Mouse (Mus musculus) heart, adult 2 months (tissue): ENCODE measurements at regions not wholly inside any gene's neighbourhood (a gene's known extent, or its start where the extent isn't known, plus 50 kb on each side); places are given as distances from the start of the nearest gene placed in this dataset.

Experiments
- DNase-seq, 2 experiments: peaks; one replicate each; pipeline ENCODE4 v3.0.0; 2021
- H3K27ac ChIP-seq: fragments of 200-600 bp; 2 replicates; pipeline ENCODE4 v1.8.1; 2022
- H3K27me3 ChIP-seq: fragments of 200-500 bp; 2 replicates; pipeline ENCODE4 v1.6.1; 2012; ENCODE audit warnings: mild to moderate bottlenecking, low read length, inconsistent platforms, mixed read lengths; ENCODE audit not compliant: control insufficient read depth, insufficient read depth
- H3K36me3 ChIP-seq: fragments of 200-500 bp; 2 replicates; pipeline ENCODE4 v1.6.1; 2012; ENCODE audit warnings: low read length, inconsistent platforms; ENCODE audit not compliant: control insufficient read depth, insufficient read depth
- H3K4me1 ChIP-seq: fragments of 200-500 bp; 2 replicates; pipeline ENCODE4 v1.6.1; 2011; ENCODE audit warnings: low read length; ENCODE audit not compliant: control insufficient read depth, insufficient read depth
- H3K4me3 ChIP-seq: fragments of 200-600 bp; 2 replicates; pipeline ENCODE4 v1.8.1; 2022
- H3K79me2 ChIP-seq: fragments of 200-500 bp; replicated peaks from 2 replicates; pipeline ENCODE4 v1.6.1; 2012; ENCODE audit warnings: mild to moderate bottlenecking, inconsistent platforms, low read length, moderate library complexity, mixed read lengths; ENCODE audit not compliant: control insufficient read depth, insufficient read depth
- H3K9ac ChIP-seq: fragments of 200-500 bp; 2 replicates; pipeline ENCODE4 v1.6.1; 2012; ENCODE audit warnings: low read depth, mild to moderate bottlenecking, control low read depth, inconsistent platforms, low read length, mixed read lengths
- CTCF ChIP-seq: fragments of 200-600 bp; IDR thresholded peaks from 2 replicates; pipeline ENCODE4 v1.8.1; 2022; ENCODE audit warnings: antibody characterized with exemption, mild to moderate bottlenecking, moderate library complexity
- EP300 ChIP-seq: fragments of 200-500 bp; IDR thresholded peaks from 2 replicates; pipeline ENCODE4 v1.6.1; 2011; ENCODE audit warnings: low read depth, low read length, control low read depth; ENCODE audit not compliant: insufficient read depth
- POLR2A ChIP-seq: fragments of 200-500 bp; IDR thresholded peaks from 2 replicates; pipeline ENCODE4 v1.6.1; 2011; ENCODE audit warnings: mild to moderate bottlenecking, low read depth, low read length, control low read depth; ENCODE audit not compliant: insufficient read depth
- WGBS: fragments of 180-500 bp; shearing (Covaris S2); methylation state at CpG from one replicate; pipeline ENCODE4 v1.1.7; 2018; 5-methylcytosine and 5-hydroxymethylcytosine counted together
- intact Hi-C: fragments of 180-260 bp; cut with DNase I; formaldehyde crosslinking; loops from one replicate; pipeline ENCODE4 v1.15.1; 2025

DNA sequence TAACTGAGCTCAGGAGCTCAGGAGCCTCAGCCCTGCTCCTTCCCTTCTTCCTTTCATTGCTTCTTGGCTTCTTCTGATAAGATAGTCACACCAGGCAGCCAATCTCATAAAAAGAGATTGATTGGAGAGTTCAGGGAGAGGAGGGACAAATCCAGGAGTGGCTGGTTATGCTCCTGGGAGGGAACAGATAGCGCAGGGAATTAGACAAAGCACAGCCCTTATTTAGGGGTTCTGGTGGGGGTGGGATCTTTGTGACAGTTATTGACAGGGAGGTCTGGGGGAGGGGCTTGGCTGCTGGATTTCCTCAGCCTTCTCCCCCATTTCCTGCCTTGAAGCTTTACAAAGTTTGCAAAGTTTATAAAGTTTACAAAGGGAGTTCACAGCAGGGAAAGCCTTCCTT is 117.7 kb upstream of the Zc3h12c start:
- Histone ChIP-seq H3K4me1 (no peaks in the 10 kb centered on the region), H3K27me3 (no peaks in the 10 kb centered on the region), H3K79me2 (no peaks in the 10 kb centered on the region), H3K4me3 (no peak overlapping the region), H3K27ac (no peak overlapping the region), H3K9ac (no peak overlapping the region), H3K36me3 (no peaks in the 10 kb centered on the region)
- DNase-seq, result no peak
- intact Hi-C loops, result loop anchor here (2.0 to 5.0 kb wide), 4 partner anchors 117 to 309 kb away; partner anchors contain the start of gene Zc3h12c
- WGBS, result 35% methylated on average over 1 of the region's 1 CpGs
- TF ChIP-seq EP300, result no peak
- TF ChIP-seq CTCF, result no peak
- TF ChIP-seq POLR2A, result no peak

GRCm38 (mm10) chr9:52283558-52283957 is 115.2 kb upstream of the Zc3h12c start:
- 26% methylated on average over 2 of the region's 2 CpGs for WGBS
- no peaks in the 10 kb centered on the region for H3K27me3 ChIP-seq
- no peaks in the 10 kb centered on the region for H3K79me2 ChIP-seq
- H3K36me3 ChIP-seq, result no peaks in the 10 kb centered on the region
- TF ChIP-seq EP300, result no peak
- no peak for TF ChIP-seq CTCF
- TF ChIP-seq POLR2A, result no peak
- intact Hi-C loops, result no loop called here
- no peak overlapping the region for H3K27ac ChIP-seq
- DNase-seq, result no peak
- H3K4me3 ChIP-seq, result no peak overlapping the region
- no peak overlapping the region for H3K9ac ChIP-seq
- H3K4me1 ChIP-seq, result 0 out of 2 replicates have a peak, but pooled peaks cover 1% of the 10 kb centered on the region

- Histone ChIP-seq H3K4me1 (0 out of 2 replicates have a peak, but pooled peaks cover 1% of the 10 kb centered on the region), H3K27ac (peak overlapping the region; percentile 48), H3K27me3 (no peaks in the 10 kb centered on the region), H3K36me3 (no peaks in the 10 kb centered on the region), H3K4me3 (no peak overlapping the region), H3K9ac (no peak overlapping the region), H3K79me2 (no peaks in the 10 kb centered on the region)
- intact Hi-C loops, result no loop called here
- 33% methylated on average over 5 of the region's 5 CpGs for WGBS
- TF ChIP-seq CTCF (no peak), POLR2A (no peak), EP300 (no peak)
- DNase-seq, result no peak
These were observed 112.6 kb upstream of the Zc3h12c start for GRCm38 (mm10) chr9:52280995-52281394.

DNA sequence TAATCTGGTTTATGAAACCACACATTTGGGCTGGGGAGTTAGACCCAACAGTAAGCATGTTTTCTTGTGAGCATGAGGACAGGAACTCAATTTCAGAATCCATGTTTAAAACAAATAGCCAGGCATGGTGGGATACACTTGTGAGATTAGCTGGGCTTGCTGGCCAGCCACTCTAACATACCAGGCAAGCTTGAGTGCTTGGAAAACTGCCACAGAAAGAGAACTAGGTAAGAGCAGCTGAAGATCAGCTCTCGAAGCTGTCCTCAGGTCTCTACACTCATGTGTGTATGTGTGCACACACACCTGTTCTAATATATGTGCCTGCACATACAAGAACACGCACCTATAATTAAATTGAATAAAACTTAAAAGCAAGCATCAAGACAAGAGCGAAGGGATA is 112.2 kb upstream of the Zc3h12c start:
- Histone ChIP-seq H3K9ac (no peak overlapping the region), H3K79me2 (no peaks in the 10 kb centered on the region), H3K4me3 (no peak overlapping the region), H3K4me1 (0 out of 2 replicates have a peak, but pooled peaks cover 1% of the 10 kb centered on the region), H3K27me3 (no peaks in the 10 kb centered on the region), H3K27ac (peak overlapping the region; percentile 48), H3K36me3 (no peaks in the 10 kb centered on the region)
- intact Hi-C loops, result no loop called here
- WGBS, result 72% methylated on average over 3 of the region's 3 CpGs
- no peak for DNase-seq
- no peak for TF ChIP-seq EP300
- no peak for TF ChIP-seq POLR2A
- TF ChIP-seq CTCF, result no peak

DNA sequence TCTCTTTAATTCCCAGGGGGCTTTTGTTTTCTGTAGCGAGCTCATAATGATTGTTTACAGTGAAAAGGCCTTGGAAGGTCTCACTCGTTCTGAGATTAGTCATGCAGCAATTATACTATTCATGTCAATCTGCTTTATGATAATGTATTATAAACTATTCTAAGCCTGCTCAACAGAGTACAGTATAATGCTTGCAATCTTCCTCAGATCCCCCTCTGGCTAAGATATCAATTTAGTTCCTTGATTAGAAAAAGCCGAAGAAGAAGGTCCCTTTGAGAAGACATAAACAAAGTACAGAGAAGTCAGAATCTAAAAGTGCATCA is 110.3 kb upstream of the Zc3h12c start:
- DNase-seq, result no peak
- H3K27me3 ChIP-seq, result no peaks in the 10 kb centered on the region
- WGBS, result 66% methylated on average over 3 of the region's 3 CpGs
- H3K4me3 ChIP-seq, result no peak overlapping the region
- no peak for TF ChIP-seq EP300
- TF ChIP-seq CTCF, result no peak
- TF ChIP-seq POLR2A, result no peak
- 0 out of 2 replicates have a peak, but pooled peaks cover 1% of the 10 kb centered on the region for H3K4me1 ChIP-seq
- no peaks in the 10 kb centered on the region for H3K36me3 ChIP-seq
- intact Hi-C loops, result no loop called here
- H3K27ac ChIP-seq, result no peak overlapping the region
- no peak overlapping the region for H3K9ac ChIP-seq
- no peaks in the 10 kb centered on the region for H3K79me2 ChIP-seq

DNA sequence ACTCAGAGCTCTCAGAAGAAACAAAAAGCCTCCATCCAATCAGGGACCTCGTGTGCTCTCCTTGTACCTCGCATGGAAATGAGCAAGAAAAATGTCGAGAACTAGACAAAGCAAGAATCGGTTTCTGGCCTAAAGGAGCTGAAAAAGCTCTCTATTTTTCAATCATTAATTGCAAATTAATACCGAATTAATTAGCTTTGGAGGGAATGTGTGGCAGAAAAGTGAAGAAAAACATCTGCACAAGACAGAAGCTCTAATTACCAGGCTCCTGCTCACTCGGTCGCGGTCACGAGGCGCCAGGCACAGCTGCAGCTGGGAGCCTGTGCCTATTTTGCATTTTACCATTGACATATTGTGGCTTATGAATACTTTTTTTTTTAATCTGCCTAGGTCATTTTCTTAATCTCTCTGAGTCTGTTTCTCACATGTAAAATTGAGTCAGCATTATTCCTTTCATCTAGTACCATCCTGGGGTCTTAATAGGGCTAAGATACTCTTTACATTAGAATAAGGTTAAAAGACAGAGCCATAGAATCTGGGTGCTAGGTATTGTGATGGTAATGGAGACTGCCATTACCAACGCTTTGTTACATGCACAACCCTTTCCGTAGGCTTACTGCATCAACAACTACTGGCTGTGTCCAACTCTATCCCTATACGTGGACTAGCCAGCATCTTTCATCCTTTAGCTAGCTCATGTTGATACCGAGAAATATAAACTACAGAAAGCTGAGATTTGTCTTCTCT is 109.8 kb upstream of the Zc3h12c start:
- H3K27ac ChIP-seq, result no peak overlapping the region

More for the DNA sequence above, 109.8 kb upstream of the Zc3h12c start:
- H3K9ac ChIP-seq, result no peak overlapping the region
- TF ChIP-seq CTCF (no peak), POLR2A (no peak)
- intact Hi-C loops, result no loop called here
- no peak for DNase-seq
- H3K4me1 ChIP-seq, result 0 out of 2 replicates have a peak, but pooled peaks cover 1% of the 10 kb centered on the region
- H3K36me3 ChIP-seq, result no peaks in the 10 kb centered on the region
- no peak overlapping the region for H3K4me3 ChIP-seq
- no peaks in the 10 kb centered on the region for H3K27me3 ChIP-seq
- WGBS, result 75% methylated on average over 14 of the region's 14 CpGs
- H3K79me2 ChIP-seq, result no peaks in the 10 kb centered on the region
